Mouse (Mus musculus) c-Kit-positive CD71-negative TER-119-negative erythroid progenitor cells, embryonic 14.5 days (primary cell): ENCODE measurements at regions not wholly inside any gene's neighbourhood (a gene's known extent, or its start where the extent isn't known, plus 50 kb on each side); places are given as distances from the start of the nearest gene placed in this dataset.

Experiments used
- DNase-seq: peaks from one replicate; pipeline ENCODE4 v3.0.0-alpha.2; 2013; ENCODE audit warnings: low read depth

DNA sequence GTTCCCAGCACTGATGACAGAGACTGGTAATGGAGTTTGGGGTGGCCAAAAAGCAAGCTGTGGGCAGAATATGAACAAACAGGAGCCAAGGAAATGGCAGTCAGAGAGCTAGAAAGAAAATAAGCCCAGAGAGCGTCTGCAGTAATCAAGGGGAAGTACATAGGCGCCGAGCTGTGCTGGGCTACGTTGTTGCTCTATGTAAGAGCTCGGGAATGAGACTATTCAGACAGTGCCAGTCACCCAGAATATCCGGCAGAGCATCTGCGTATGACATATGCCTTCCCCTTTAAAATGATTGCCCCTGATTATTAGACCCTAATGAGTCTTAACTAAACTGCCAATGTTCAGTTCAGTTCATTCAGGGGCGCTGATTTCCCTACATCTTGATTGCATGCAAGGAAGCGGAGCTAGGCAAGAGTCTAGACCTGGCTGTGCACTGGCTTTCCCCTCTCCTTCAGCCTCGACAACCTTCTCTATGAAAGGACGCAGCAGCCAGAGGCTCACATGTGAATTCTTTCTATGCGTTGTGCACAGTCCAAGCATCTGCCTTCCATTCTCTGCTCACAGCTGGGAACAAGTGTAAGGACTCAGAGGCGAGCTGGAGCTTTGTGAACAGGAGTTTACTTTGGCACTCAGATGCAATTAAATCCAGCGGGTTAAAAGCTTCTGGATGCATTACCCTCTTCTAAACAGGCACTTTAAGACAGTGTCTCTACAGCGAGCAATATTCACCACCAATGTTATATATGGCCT lies 125.7 kb upstream of the Gdf10 start:
- no peak for DNase-seq

DNA sequence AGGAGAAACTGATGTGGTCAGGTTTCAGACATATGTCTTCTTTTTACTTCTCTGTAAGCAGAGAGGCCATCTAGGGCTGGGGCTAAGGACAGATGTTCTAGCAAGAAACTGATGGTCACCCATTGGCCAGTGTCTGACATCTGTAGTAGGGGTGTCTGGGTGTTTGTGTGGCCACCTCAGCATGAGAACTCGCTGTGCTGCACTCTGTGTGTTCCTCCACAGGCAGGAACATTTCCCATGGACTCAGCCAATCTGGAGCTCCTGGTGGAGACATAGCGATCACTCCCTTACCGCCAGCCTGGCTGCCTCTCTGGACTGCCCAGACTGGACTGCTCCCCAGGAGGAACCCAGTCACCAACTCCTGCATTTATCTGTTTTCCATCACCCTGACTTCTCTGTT lies 119.1 kb upstream of the Gdf10 start:
- no peak for DNase-seq

DNA sequence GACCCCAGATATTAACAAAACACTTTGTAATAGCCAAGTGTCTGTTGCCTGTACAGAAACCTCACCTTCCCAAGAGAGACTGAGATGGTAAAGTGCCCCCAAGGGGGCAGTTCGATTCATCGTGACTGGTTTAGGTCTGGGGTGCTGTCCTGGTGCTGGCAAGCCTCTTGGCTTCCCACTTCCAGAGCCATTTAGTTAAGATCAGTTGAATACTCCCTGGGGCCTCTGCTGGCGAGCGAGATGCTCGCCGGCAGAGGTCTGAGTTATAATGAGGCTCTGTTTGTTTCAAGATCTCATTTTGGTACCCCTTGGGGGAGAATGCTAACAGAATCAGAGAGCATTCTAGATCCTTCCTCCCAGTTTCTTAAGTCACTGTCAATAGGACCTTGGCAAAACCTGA lies 118.7 kb upstream of the Gdf10 start:
- no peak for DNase-seq

DNA sequence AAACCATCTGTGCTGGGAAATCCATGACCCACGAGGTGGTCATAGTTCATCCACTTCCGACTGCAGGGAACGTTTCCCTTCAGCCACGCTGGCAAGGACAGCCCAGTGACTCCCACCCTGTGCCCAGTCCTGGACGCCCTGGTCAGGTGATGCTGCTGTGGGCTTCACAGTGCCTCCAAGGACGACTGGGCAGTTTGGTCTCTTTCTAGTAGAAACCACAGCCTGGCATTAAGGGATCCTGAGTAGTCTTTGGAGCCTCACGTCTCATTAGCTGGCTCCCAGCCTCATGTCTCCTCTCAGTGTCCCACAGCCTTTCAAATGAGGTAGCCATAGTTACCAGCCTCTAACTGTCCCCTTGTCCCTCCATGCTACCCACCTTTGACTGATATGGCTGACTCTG lies 116.2 kb upstream of the Gdf10 start:
- no peak for DNase-seq

DNA sequence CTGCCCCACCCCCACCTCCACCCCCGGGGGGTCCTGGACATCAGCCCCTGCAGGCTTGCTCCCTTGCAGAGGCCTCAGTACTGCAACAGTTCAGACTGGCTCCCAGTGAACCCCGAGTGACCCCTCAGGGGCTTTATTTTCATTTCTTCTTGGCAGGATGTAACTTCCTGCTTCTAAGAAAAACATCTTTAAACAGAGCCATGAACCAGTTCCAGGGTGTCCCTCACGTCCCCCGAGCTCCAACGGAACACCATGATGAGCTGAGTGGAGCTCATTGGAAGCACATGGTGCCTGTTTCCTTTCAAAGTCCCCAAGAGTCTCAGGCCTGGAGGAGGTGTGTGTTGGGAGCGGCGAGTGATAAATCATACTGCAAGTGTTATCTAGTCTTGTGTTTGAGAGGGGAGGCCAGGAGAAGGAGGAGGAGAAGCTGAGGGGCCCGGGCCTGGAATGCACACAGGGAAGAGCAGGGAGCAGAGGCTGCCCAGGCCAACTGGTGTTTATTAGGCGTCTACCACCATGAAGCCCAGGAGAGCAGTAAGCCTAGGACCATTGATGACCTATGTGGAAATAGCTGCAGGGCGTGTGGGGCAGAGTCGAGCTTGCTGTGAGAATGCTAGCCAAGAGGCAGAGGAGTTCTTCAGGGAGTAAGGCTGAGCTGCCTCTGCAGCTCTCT lies 114.7 kb upstream of the Gdf10 start:
- DNase-seq: no peak

DNA sequence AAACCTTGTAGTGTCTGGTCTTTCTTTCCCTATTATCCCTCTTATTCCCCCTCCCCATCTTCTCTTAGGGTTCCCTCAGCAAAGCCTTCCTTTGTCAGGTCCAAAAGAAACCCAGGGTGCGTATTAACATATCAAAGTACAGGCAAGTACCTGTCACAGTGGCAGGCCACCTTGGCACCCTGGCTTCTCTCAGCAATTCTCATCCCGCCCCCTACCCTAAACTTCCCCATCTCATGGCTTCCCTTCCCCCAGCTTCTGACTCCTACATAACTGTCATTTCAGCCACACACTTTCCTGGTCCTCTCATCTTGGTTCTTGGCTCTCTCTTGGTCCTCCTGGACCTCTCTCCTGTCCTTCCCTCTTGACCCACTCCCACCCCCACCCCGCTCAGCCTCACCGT lies 112.8 kb upstream of the Gdf10 start:
- no peak for DNase-seq

DNA sequence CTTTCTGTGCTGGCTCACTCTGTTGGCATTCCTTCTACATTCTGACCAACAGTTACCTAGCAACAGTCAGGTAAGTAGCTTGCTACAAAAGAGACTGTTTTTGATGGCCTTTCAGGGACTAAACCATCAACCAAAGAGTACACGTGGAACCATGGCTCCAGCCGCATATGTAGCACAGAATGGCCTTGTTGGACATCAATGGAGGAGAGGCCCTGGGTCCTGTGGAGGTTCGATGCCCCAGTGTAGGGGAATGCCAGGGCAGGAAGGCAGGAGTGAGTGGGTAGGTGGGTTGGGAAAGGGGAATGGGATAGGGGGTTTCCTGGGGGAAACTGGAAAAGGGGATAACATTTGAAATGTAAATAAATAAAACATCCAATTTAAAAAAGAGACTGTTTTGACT lies 112.1 kb upstream of the Gdf10 start:
- no peak for DNase-seq

DNA sequence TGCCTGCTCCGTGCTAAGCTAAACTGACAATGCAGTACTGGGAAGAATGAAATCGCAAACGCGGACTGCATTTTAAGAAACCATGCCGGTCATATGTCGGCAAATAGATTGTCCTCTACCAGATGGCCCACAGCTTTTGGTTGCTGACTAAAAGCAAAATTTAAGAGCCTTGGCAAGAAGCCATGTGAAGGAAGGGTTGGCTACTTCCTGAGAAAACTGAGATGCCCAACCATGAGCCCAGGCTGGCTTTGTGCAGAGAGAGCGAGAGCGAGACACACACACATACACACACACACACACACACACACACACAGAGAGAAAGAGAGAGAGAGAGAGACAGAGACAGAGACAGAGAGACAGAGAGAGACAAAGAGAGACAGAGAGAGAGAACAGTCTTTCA lies 111.1 kb upstream of the Gdf10 start:
- DNase-seq: no peak

DNA sequence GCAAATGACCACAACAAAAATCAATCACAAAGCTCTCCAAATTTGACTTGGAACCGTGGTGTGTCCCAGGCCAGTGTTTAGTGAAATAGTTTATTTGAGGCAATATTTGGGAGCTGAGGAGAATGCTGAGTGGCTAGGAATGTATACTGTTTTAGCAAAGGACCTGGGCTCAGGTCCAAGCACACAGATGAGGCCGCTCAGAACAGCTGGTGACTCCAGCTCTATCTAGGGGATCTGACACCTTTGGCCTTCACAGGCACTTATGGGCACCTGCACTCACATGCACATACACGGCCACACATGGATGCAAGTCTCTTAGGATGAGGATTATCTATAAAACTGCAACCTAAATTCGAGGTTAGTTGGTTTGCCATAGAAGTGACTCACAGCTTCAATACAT lies 110.6 kb upstream of the Gdf10 start:
- no peak for DNase-seq

DNA sequence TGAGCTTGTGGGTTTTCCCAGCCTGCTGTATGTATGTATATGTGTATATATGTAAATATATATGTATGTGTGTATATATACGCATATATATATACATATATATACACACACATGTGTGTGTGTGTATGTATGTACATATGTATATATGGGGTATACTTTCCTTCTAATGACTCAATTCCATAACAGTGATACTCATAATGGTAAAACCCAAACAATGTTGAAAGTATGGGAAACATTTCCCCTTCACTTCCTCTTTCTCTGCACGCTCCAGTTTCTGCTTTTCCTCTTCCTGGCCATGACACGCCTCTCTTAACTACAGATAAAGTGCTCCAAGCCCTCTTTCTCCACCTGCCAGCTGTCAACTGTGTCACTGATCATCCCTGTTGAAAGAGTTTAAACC lies 110.1 kb upstream of the Gdf10 start:
- DNase-seq: no peak

DNA sequence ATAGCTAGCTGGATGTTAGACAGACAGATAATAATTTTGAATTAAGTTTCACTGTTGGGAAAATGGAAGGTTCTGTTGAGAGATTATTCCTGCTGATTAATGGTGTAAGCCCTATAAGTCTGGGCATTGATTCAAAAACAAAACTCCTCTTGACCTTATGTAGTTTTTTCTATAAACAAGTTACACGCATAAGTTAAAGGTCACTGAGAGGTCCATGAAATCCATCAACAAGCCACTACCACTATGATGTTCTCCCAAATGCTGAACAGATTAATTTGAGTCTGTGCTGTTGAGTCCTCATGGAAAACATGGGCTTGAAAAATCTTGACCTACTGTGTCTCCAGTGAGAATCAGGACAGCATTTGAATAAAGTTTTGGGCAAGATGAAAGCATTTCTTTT lies 109.3 kb upstream of the Gdf10 start:
- no peak for DNase-seq

DNA sequence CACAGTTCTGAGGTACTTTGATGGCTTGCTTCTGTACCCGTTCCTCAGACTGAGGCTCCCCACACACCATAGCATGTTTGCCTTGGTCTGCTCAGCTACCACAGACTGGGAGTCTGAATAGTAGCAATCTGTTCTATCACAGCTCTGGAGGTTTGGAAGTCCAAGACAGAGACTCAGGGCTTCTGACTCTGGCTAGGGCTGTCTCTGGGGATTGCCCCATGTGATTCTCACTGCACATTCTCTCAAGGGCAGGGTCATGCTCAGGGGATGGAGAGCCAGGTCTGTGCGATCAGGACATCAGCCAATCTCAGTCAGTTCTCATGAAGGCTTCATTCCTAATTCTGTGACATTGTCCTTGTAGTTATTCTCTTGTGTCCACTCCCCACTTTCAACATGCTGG lies 108.8 kb upstream of the Gdf10 start:
- DNase-seq: no peak

DNA sequence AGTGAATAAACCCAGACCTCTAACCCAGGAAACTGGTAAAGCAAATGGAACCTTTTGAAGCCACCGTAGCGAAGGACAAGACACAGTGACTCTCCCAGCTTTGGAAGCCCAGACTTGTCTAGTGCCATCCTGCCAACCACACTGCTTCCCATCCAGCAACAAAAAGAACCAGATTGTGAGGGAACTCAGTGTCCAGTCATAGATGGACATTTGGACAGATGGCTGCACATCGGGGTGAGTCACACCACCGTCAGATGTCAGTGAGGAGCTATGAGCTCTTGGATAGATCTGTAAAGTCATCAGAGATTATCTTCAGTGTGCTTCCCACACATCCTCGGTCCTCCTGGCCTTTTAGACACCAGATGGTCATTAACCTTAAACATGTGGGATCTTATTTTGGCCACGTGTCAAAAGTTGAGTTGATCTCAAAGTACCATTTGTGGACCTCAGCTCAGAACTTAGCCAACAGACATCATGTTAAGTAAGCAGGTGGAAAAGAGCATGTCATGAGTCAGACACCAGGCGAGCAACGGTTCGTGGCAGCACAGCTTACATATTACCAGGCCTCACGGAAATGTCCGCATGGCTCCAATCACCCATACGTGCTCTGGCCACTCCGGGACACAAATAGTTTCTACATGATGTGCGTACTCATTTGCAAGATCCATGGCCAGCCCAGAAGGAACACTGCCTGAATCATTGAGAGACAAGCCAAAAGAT lies 102.7 kb upstream of the Gdf10 start:
- DNase-seq: no peak

DNA sequence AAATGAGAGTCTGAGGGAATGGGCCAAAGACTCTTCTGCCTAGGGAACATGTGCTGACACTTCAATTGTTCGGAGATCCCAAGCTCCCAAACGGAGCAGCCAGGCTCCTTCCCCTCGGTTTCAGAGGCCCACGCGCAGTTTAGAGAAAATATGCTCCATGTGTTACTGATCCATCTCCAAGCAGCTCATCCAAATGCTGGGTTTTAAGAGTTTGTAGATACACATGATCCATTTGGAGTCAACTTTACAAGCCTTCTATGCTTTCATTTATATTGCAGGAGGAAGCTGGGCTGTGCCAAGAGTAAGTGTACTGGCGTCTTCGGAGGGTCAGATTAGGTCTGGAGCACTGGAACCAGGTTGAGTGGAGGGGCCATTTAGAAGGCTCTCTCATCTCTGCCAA lies 102.0 kb upstream of the Gdf10 start:
- DNase-seq: no peak

DNA sequence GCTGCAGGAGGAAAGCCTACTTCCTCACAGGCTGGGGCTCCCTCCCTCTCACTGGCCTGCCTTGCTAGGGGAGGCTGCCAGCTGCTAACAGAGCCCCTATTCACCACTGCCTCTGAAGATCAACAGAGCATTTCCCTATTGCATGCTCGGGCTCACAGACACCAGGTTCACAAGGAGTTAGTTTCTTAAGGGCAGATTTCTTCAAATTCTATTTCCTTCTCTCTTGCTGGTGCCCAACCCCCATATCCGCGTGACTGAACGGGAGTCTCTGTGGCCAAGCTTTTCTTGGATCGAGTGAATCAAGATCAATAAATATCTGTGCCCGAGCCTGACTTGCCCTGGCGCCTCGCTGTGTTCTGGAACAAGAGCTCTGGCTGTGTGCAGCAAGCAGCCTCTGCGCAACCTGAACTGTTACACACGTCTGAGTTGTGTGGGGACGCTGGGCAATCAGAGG lies 98.9 kb upstream of the Gdf10 start:
- DNase-seq: no peak

DNA sequence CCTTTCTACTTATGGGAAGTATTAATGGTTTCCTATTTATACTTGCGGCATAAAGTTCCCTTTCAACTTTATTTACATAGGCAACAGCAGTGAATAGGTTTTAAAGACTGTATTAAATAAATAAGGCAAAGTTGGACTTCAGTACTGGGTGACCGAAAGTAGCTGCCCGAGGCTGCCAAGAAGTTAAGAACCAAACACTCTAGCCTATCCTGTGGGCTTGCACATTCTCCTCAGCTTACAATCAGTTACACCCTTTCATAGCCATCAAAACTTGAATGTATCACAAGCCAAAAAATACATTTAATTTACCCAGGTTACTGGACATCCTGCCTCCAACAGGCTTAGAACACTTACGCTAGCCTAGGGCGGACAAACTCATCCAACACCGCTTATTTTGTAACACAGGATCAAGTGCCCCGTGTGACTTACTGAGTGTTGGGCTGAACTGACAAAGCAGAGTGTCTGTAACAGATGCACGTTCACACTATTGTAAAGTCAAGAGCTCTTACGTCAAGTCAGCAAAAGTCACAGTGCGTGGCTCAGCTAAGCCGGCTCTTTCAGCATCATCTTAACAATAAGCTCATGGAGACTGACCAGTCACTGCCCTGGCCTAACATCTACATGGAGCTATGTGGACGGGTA lies 97.3 kb upstream of the Gdf10 start:
- DNase-seq: no peak

DNA sequence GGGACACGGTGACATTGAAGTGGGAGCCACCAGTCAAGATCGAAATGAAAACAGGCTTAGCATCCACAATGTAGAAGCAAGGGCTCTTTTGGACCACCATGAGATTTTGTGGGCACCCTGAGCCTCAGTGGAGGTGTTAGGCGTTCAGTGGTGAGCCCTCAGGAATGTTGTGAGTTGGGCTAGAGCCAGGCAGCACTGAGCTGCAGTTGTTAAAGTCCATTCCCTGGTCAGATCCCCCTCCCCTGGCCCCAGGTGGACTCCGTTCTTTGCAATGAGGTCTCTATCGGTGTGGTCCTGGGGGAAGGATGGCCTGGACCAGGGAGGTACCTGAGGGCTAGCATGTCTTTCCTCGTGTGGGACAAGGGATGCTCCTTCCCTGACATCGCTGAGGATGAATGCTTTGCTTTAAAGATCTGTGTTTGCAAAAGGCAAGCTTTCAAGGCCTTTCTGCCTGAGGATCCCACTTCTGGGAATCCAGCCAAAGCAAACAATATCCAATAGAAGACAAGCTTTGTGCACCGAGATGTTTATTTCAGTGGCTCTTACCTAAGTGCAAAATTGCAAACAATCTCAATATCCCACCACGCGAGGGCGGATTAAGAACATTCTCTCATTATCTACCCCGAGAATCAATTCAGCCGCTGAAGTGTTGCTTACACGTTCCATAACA lies 90.6 kb upstream of the Gdf10 start:
- DNase-seq: no peak

DNA sequence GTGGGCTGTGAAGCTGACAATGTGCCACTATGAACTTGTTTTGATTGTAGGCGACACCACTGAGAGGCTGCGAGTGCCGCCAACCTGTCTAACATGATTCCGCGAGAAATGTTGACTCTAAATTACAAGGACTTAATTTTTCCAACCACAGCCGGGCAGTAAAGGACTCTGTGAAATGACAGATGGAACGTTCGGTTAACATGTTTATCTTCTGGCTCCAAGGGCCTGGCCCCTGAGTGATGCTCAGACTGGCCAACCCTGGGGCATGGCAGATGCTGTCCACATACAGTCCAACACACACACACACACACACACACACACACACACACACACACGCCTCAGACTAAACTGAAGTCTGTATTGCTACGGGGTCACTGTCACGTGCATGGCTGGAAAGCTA lies 87.0 kb upstream of the Gdf10 start:
- DNase-seq: no peak

DNA sequence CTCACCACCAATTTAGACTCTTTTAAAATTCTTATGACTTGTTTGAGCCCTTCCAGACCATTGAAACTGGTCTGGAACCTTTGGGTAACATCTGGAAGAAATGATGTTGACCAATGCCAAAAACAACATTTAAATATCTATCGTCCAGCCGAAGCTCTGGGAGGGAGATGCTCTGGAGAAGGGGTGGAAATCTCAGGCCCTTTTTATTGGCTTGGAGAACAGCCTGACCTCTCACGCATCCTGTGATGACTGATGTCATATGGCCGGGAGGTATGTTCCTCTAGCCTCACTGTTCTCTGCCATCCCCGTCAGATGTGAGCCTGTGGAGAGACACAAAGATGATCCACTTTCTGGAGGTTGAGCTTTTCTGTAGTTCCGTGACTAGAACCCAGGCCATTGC lies 81.6 kb upstream of the Gdf10 start:
- DNase-seq: no peak

DNA sequence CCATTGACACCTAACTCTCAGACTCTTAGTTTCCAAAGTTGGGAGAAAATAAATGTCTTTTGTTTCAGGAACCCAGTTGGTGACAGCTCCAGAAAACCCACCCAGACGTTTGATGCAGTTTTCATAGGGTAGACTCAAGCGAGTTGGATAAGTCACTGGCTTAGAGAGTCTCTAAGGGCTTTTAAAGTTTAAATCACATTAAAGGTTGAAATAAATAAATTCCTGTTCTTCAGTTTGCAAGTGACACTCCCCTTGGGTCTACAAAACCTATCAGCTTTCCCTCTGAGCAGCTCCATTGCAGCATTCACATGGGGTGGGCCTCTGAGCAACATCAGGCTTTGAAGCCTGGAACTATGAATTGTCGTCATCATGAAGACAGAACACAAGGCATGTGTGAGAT lies 69.9 kb upstream of the Gdf10 start:
- no peak for DNase-seq

DNA sequence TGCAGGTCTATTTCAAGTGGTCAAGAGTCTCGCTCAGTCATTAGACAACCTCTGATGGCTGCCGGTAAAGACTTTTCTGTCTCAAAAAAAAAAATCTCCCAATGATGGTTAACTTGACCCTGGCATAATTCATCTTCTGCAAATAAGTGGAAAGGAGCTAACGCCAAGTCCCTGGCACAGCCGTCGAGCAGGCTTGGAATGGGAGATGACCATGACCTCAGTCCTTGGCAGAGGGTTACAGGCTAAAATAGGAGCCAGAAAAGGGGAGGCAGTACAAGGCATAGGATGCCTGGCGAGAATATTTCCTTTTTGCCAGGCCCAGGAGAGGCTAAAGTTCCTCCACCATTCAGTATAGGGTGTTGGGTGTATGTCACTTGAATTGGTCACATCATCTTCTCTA lies 69.2 kb upstream of the Gdf10 start:
- DNase-seq: no peak

DNA sequence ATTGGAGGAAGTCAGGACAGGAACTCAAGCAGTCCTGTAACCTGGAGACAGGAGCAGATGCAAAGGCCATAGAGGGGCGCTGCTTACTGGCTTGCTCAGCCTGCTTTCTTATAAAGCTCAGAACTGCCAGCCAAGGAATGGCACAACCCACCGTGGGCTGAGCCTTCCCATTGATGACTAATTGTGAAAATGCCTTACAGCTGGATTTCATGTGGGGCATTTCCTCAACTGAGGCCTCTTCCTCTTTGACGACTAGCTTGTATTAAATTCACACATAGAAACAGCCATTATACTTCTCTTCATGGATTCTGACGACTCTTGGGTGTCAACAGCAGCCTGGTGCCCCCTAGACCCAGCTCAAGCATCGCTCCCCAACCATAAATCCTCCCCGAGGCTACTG lies 66.4 kb upstream of the Gdf10 start:
- DNase-seq: no peak
